Mouse (Mus musculus) retina, postnatal 1 day (tissue): ENCODE data around the gene Igbp1.
A peak's percentile ranks its signal among the peaks of the same experiment; 100 is the strongest.

Experiments used
- DNase-seq: peaks from one replicate; pipeline ENCODE4 v3.0.0-alpha.2; 2012

Gene Igbp1

DNA sequence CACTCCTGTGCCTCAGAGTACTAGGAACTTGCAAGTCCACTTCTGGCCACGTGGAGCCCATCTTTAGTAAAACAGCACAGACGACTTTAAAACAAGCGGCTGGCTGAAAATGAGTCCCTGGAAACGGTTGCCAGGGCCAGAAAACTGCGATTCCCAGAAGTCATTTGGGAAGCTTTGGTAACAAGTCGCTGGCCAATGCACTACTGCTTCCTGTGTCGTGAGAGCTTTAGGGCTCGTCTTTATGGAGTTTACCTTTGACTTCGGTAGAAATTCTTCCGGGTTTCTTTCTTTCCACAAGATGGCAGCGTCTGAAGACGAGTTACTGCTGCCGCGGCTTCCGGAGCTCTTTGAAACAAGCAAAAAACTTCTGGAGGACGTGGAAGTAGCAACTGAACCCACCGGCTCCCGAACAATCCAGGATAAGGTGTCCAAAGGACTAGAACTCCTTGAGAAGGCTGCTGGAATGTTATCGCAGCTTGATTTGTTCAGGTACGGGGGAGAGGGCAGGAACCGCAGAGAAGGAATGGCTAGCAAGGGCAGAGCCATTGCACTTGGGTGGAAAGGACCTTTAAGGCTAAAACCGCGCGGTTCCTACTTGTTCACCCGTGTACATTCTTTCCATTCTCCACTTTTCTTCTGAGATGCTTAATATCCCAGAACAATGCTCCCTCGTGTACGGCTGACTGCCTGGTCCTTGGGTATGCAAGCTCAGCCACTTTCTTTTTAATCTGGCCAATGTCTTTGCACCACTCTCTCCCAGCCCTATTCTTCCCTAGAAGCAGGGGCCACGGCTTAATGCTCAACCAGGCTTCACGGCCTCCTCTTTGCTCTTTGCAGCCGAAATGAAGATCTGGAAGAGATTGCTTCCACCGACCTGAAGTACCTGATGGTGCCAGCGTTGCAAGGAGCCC lies at the start of gene Igbp1:
TSS of gene Igbp1 (plus strand) at position 224 of the 911 bp plus-strand sequence.
- peak; percentile 96 for DNase-seq

DNA sequence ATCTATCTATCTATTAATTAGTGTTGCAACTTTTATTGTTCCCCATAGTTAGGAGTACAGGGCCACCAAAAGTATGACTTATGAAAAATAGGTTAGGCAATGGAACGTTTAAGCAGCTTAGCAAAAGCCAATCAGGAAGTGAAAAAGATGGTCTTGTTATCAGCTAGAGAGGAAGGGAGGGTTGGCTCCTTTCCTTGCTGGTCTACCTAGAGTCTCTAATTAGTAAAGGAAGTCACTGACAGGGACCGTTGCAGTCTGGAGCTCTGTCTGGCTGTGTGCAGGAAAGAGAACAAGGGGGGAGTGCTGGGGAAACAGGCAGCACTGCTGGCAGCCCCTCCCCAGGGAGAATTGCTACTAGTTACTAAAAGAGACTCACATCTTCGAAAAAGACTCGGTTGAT lies 26.0 kb upstream of the Igbp1 start:
- no peak for DNase-seq

DNA sequence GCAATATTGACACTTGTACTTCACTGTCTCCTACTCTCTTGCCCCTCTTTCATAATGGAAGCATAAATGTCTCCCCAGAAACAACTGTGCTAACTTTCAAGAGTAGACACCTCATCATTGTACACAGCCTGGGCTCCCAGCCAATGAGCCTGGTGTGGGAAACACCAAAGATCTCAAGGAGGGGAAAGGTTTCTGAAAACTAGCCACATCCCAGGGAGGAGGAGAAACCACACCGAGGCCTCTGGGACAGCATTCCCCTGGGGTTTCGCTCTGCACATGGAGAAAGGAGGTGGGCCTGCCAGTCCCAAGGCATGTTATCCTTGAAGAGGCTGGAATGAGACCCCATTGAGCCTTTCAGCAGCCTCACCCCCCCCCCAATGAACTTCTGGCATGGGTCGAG lies 24.0 kb upstream of the Igbp1 start:
- DNase-seq: no peak

GRCm38 (mm10) chrX:100471491-100471890 lies 22.6 kb upstream of the Igbp1 start:
- DNase-seq: no peak

- no peak for DNase-seq
Measured at GRCm38 (mm10) chrX:100475569-100476223, 18.4 kb upstream of the Igbp1 start.

GRCm38 (mm10) chrX:100480317-100480716 lies 13.8 kb upstream of the Igbp1 start:
- DNase-seq: peak; percentile 71

DNA sequence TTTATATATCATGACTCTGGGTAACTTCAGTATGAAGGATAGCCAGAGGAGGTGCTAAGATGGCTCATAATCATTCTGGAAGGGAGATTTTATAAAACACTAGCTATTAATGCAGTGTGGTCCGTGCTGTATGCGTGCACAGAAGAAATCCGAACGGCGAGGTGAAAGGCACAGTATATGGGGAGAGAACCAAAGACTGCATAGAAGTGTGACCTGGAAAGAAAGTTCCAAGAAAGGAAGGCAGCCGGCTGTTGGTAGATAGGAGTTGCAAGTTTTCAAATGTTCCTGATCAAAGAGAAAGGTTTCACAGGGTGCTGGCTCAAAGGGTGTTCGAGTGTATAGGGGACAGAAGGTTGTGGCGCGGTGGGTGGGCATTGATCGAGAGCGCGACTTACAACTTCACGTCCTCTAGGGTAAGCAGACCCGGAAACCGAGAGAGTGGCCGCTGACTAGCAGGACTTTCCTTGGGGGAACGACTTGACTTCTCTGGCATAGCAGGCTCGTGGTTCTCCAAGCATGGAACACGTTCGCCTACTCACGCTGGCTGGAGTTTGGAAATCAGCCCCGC lies 507 bp upstream of the Igbp1 start:
- no peak for DNase-seq

- DNase-seq: no peak
Measured at GRCm38 (mm10) chrX:100504175-100504851, 10.2 kb downstream of the Igbp1 start.

DNA sequence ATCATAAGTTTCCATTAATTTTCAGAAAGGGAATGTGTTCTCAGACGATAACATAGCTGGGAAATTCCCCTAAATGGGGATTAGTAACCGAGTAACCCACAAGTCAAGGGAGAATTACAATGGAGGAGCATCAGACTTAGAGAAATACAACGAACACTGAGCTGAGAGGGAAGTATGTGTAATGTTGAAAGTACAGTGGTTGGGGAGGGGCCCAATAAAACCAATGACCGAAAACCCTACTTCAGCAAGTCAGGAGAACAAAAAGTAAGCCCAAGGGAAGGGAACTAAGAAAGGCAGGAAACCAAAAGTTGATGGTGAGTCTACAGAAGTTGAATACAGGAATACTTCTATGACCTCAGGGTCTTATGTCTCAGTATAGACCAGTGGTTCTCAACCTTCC lies 14.1 kb downstream of the Igbp1 start:
- no peak for DNase-seq

DNA sequence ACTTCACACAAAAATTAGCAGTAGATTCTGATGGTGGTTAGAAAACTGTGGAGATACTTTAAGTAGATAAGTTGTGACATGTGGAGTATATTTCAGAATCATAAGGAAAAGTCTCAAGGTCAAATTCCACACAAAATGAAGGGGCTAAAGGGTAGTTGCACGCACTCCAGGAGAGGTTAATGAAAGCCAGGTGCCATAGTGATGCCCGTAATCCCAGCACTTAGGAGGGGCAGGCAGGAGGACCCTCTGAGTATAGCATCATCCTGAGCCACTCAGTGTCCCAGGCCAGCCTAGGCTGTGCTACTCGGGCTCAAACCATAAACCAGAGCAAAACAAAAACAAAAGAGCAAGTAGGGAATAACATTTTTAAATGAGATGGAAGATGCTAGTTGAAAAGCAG lies 15.8 kb downstream of the Igbp1 start:
- no peak for DNase-seq

DNA sequence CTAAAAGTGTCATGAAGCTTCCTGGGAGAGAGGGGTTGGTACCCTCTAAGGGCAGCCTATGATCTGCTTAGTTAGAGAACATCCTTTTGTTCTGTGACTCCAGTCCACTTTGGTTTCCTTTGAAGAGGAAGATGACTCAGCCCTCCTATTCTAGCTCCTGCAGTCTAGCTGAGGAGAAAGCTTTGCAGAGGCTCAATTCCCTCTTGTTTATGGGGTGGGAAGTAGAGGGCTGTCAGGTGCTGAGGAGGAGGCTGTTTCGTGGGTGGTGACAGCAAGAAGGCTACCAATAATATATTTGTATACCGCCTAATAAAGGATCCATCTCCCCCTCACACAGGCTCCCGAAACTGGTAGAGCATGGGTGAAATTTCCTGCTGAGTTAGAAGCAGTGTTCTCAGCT lies 22.6 kb downstream of the Igbp1 start:
- DNase-seq: no peak

- DNase-seq: no peak
Measured at GRCm38 (mm10) chrX:100517626-100518025, 23.5 kb downstream of the Igbp1 start.

GRCm38 (mm10) chrX:100518532-100518931 lies 24.4 kb downstream of the Igbp1 start:
- no peak for DNase-seq

DNA sequence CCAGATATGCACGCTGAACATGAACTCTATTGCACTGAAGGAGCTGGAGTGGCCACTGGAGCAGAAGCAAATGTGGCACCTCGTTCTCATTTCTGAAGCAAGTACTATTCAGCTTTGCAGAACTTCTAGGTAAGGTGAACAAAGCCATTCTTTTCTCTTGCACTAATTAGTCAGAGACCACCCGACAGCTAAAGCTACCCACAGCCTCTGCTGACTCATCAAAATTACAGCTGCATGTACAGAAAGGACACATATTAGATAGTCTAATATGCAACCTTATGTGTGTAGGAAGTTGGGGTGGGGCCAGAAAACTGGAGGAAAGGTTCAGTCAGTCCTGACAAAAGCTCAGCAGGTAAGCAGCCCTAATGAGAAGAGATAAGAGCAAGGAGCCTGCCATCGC lies 30.4 kb downstream of the Igbp1 start, which contains the start of gene Dgat2l6:
TSS of gene Dgat2l6 (plus strand) at position 368 of the 400 bp plus-strand sequence.
- no peak for DNase-seq

DNA sequence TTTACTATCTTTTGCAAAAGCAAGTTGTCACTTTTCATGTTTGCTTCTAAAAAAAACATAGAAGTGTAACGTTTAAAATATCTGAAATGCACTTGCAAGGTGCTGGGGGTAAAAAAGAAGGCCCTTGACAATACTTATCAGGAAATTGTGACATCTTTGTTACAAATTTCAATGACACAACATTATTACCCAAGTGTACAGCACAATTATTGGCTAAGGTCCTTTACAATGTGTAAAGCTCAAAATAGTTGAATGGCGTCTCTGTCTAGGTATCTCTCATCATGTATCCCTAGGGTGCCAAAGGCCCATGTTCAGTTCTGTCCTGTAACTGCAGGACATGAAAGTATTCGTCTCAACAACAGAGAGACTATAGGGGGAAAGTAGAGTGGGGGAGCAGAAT lies 61.9 kb downstream of the Igbp1 start:
- DNase-seq: no peak

GRCm38 (mm10) chrX:100565696-100566095 lies 71.6 kb downstream of the Igbp1 start:
- no peak for DNase-seq
